Mouse (Mus musculus): ENCODE measurements around the gene Rnf220. TPM values are rescaled to one million over a fixed set of nuclear protein-coding genes. Genes with fewer than 3 reads are reported as not detected.
A peak's percentile ranks its signal among the peaks of the same experiment; 100 is the strongest.

Gene Rnf220
- polyA plus RNA-seq, 1 experiment from 2014 or later, result 32.4 TPM

- H3K27me3 ChIP-seq (ENCODE audit: control insufficient read depth, insufficient read depth, low read length), result peaks cover 10% of the 10 kb centered on the region
- ATAC-seq (replicated peaks; ENCODE audit: insufficient number of reproducible peaks, low FRiP score, low TSS enrichment), result no peak
- no peak overlapping the region for H3K27ac ChIP-seq (ENCODE audit: low read depth, low read length)
- no peaks in the 10 kb centered on the region for H3K36me3 ChIP-seq (ENCODE audit: control insufficient read depth, insufficient read depth, low read length)
- H3K9ac ChIP-seq (ENCODE audit: low read depth, low read length), result no peak overlapping the region
- no peaks in the 10 kb centered on the region for H3K9me3 ChIP-seq (replicated peaks; ENCODE audit: control insufficient read depth, low read length)
- no peaks in the 10 kb centered on the region for H3K4me1 ChIP-seq (ENCODE audit: control insufficient read depth, insufficient read depth, low read length)
- H3K4me3 ChIP-seq (ENCODE audit: low read depth, low read length), result no peak overlapping the region
- no peak overlapping the region for H3K4me2 ChIP-seq
- WGBS (ENCODE audit: insufficient replicate concordance), result 15% methylated on average over 1 of the region's 1 CpGs
Observed at GRCm38 (mm10) chr4:117527952-117528351, 31.1 kb upstream of the Rnf220 start.

DNA sequence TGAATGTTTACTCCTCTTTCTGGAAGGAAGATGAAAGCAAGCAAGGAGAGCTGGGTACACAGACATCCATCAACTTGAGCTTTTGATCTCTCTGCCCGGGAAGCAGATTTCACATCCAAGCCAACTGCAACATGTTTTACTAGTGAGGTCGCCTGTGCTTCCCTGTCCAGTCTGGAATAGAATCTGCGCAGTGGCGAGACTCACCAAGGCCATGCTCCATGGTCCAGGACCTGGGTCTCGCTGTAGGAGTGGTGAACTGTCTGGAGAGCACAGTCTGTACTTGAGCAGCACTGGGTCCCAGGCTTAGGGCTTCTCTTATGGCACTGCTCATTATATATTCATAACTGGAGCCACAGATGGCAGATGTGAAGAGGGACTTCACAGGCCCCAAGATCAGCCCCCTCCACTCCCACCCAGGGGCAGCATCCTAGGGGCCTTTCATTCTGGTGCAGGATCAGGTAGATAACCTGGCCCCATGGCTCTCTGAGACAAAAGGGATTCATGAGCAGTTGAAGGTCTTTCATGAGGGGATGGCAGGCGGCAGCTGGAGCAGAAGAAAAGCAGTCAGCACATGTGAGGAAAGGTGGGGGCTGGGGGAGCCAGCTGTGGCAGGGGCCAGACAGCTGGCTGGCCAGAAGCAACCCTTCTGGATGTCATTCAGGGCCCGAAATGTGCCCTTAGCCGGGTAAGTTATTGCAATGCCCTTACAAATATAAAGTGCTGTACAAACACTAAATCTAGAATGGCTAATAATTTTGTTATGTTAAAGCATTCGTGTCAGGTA, 30.5 kb upstream of the Rnf220 start:
- H3K27ac ChIP-seq (ENCODE audit: low read depth, low read length), result no peak overlapping the region
- no peak overlapping the region for H3K4me3 ChIP-seq (ENCODE audit: low read depth, low read length)
- ATAC-seq (replicated peaks; ENCODE audit: insufficient number of reproducible peaks, low FRiP score, low TSS enrichment), result no peak
- H3K27me3 ChIP-seq (ENCODE audit: control insufficient read depth, insufficient read depth, low read length), result peaks cover 10% of the 10 kb centered on the region
- no peak overlapping the region for H3K4me2 ChIP-seq
- no peaks in the 10 kb centered on the region for H3K9me3 ChIP-seq (replicated peaks; ENCODE audit: control insufficient read depth, low read length)
- no peaks in the 10 kb centered on the region for H3K4me1 ChIP-seq (ENCODE audit: control insufficient read depth, insufficient read depth, low read length)
- H3K36me3 ChIP-seq (ENCODE audit: control insufficient read depth, insufficient read depth, low read length), result no peaks in the 10 kb centered on the region
- WGBS (ENCODE audit: insufficient replicate concordance), result 54% methylated on average over 9 of the region's 9 CpGs
- no peak overlapping the region for H3K9ac ChIP-seq (ENCODE audit: low read depth, low read length)

DNA sequence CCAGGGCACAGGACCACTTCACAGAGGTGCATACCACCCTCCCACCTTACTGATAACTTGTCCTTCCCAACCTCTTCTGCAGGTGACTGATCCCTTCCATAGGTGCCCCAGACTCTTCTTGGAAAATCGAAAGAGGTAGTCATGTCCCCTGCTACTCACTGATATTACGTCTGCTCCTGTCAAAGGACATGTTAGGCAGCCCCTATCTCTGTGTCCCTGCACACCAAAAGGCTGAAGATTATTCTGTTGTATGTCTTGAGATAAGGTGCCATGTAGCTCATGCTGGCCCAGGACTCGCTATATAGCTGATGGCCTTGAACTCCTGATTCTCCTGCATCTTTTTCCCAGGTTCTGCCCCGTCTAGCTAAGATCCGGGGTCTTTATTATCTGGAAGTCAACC, 29.1 kb upstream of the Rnf220 start:
- peaks cover 10% of the 10 kb centered on the region for H3K27me3 ChIP-seq (ENCODE audit: control insufficient read depth, insufficient read depth, low read length)
- no peak for ATAC-seq (replicated peaks; ENCODE audit: insufficient number of reproducible peaks, low FRiP score, low TSS enrichment)
- H3K9ac ChIP-seq (ENCODE audit: low read depth, low read length), result no peak overlapping the region
- no peak overlapping the region for H3K27ac ChIP-seq (ENCODE audit: low read depth, low read length)
- no peaks in the 10 kb centered on the region for H3K9me3 ChIP-seq (replicated peaks; ENCODE audit: control insufficient read depth, low read length)
- 79% methylated on average over 5 of the region's 5 CpGs for WGBS (ENCODE audit: insufficient replicate concordance)
- no peak overlapping the region for H3K4me2 ChIP-seq
- no peaks in the 10 kb centered on the region for H3K4me1 ChIP-seq (ENCODE audit: control insufficient read depth, insufficient read depth, low read length)
- H3K4me3 ChIP-seq (ENCODE audit: low read depth, low read length), result no peak overlapping the region
- no peaks in the 10 kb centered on the region for H3K36me3 ChIP-seq (ENCODE audit: control insufficient read depth, insufficient read depth, low read length)

DNA sequence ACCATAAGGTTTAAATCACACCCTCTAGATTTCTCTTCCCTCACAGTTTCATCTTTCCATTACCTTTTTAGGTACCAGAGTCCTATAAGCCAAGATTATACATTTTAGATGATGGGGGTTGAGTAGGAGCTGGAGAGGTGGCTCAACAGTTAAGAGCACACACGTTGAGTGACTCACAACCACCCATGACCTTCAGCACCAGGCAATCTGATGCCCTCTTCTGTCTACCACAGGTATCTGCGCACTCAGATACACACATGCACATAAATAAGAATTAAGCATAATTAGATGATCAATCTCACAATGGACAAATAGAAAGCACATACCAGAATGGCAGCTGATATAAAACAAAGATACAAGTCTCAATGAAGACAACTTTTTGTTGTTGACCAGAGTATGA, 24.5 kb upstream of the Rnf220 start:
- Histone ChIP-seq H3K9ac (ENCODE audit: low read depth, low read length) (no peak overlapping the region), H3K36me3 (ENCODE audit: control insufficient read depth, insufficient read depth, low read length) (no peaks in the 10 kb centered on the region)

GRCm38 (mm10) chr4:117518246-117518645, 21.4 kb upstream of the Rnf220 start:
- 81% methylated on average over 4 of the region's 4 CpGs for WGBS (ENCODE audit: insufficient replicate concordance)
- H3K27me3 ChIP-seq (ENCODE audit: control insufficient read depth, insufficient read depth, low read length), result no peaks in the 10 kb centered on the region
- no peak for ATAC-seq (replicated peaks; ENCODE audit: insufficient number of reproducible peaks, low FRiP score, low TSS enrichment)
- H3K9me3 ChIP-seq (replicated peaks; ENCODE audit: control insufficient read depth, low read length), result no peaks in the 10 kb centered on the region
- no peak overlapping the region for H3K4me2 ChIP-seq
- H3K36me3 ChIP-seq (ENCODE audit: control insufficient read depth, insufficient read depth, low read length), result no peaks in the 10 kb centered on the region
- H3K9ac ChIP-seq (ENCODE audit: low read depth, low read length), result no peak overlapping the region
- H3K4me1 ChIP-seq (ENCODE audit: control insufficient read depth, insufficient read depth, low read length), result no peaks in the 10 kb centered on the region
- H3K27ac ChIP-seq (ENCODE audit: low read depth, low read length), result no peak overlapping the region
- H3K4me3 ChIP-seq (ENCODE audit: low read depth, low read length), result no peak overlapping the region

More for the DNA sequence above, 24.5 kb upstream of the Rnf220 start:
- no peaks in the 10 kb centered on the region for H3K9me3 ChIP-seq (replicated peaks; ENCODE audit: control insufficient read depth, low read length)
- no peak overlapping the region for H3K4me3 ChIP-seq (ENCODE audit: low read depth, low read length)
- peaks cover 4% of the 10 kb centered on the region; the same call in 1 of the 2 replicates for H3K27me3 ChIP-seq (ENCODE audit: control insufficient read depth, insufficient read depth, low read length)
- no peak for ATAC-seq (replicated peaks; ENCODE audit: insufficient number of reproducible peaks, low FRiP score, low TSS enrichment)
- 65% methylated on average over 2 of the region's 2 CpGs for WGBS (ENCODE audit: insufficient replicate concordance)
- no peak overlapping the region for H3K27ac ChIP-seq (ENCODE audit: low read depth, low read length)
- no peaks in the 10 kb centered on the region for H3K4me1 ChIP-seq (ENCODE audit: control insufficient read depth, insufficient read depth, low read length)
- H3K4me2 ChIP-seq, result no peak overlapping the region

DNA sequence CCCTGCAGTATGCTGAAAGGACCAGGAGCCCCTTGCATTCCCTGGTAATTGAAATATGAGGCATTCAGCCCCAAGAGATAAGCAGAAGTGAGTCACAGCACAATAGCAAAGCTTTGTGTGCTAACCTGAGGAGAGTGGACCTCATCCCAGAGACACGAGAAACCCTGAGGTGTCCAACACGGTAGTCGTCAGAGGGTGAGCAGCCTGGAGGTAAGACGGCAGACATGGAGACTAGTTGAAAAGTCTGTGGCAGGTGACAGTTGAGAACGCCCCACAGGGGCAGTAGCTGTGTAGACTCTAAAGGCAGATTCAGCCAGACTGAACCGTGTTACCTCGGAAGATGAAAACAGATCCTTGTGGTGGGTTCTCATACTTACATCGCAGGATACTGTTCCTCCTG, 2.2 kb upstream of the Rnf220 start:
- no peak overlapping the region for H3K27ac ChIP-seq (ENCODE audit: low read depth, low read length)
- no peak overlapping the region for H3K4me3 ChIP-seq (ENCODE audit: low read depth, low read length)
- no peak overlapping the region for H3K4me2 ChIP-seq
- no peaks in the 10 kb centered on the region for H3K36me3 ChIP-seq (ENCODE audit: control insufficient read depth, insufficient read depth, low read length)
- H3K4me1 ChIP-seq (ENCODE audit: control insufficient read depth, insufficient read depth, low read length), result peaks cover 12% of the 10 kb centered on the region
- no peaks in the 10 kb centered on the region; the same call in 1 of the 2 replicates for H3K9me3 ChIP-seq (replicated peaks; ENCODE audit: control insufficient read depth, low read length)
- 83% methylated on average over 8 of the region's 8 CpGs for WGBS (ENCODE audit: insufficient replicate concordance)
- ATAC-seq (replicated peaks; ENCODE audit: insufficient number of reproducible peaks, low FRiP score, low TSS enrichment), result no peak
- peaks cover 18% of the 10 kb centered on the region for H3K27me3 ChIP-seq (ENCODE audit: control insufficient read depth, insufficient read depth, low read length)
- H3K9ac ChIP-seq (ENCODE audit: low read depth, low read length), result no peak overlapping the region

DNA sequence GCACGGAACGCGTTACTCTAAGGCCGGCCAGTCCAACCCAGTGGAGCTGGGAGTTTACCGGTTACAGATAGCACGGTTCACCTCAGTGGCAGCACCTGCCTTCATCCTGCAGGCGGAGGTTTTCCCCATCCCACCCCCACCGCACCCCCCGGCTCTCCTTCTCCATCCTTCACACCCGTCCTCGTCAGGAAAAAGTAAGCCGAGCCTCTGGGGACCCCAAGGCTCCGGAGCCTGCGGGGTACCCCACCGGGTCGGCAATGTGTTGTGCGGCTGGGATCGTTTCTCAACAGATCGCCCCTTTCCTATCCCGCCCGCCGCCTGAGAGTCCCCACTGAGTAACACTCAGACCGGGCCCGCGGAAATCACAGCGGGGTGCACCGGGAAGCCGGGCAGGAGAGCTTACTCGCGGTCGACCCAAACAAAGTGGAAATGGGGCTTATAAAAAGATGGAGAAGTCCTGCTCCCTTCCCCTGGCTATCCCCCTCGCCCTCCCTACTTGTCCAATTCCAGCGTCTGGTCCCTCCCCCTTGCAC, 917 bp downstream of the Rnf220 start:
- no peaks in the 10 kb centered on the region for H3K9me3 ChIP-seq (replicated peaks; ENCODE audit: control insufficient read depth, low read length)
- peak overlapping the region; percentile 46; the same call in 1 of the 2 replicates for H3K9ac ChIP-seq (ENCODE audit: low read depth, low read length)
- WGBS (ENCODE audit: insufficient replicate concordance), result 0% methylated on average over 33 of the region's 33 CpGs
- H3K36me3 ChIP-seq (ENCODE audit: control insufficient read depth, insufficient read depth, low read length), result no peaks in the 10 kb centered on the region
- peak overlapping the region; percentile 57 for H3K4me3 ChIP-seq (ENCODE audit: low read depth, low read length)
- peaks cover 44% of the 10 kb centered on the region for H3K27me3 ChIP-seq (ENCODE audit: control insufficient read depth, insufficient read depth, low read length)
- ATAC-seq (replicated peaks; ENCODE audit: insufficient number of reproducible peaks, low FRiP score, low TSS enrichment), result no peak
- peak overlapping the region; percentile 98 for H3K4me2 ChIP-seq
- H3K4me1 ChIP-seq (ENCODE audit: control insufficient read depth, insufficient read depth, low read length), result peaks cover 16% of the 10 kb centered on the region
- H3K27ac ChIP-seq (ENCODE audit: low read depth, low read length), result no peak overlapping the region

GRCm38 (mm10) chr4:117494911-117495501, 1.8 kb downstream of the Rnf220 start:
- no peaks in the 10 kb centered on the region for H3K36me3 ChIP-seq (ENCODE audit: control insufficient read depth, insufficient read depth, low read length)
- peak; percentile 52; the same call in 1 of the 2 replicates for ATAC-seq (replicated peaks; ENCODE audit: insufficient number of reproducible peaks, low FRiP score, low TSS enrichment)
- peak overlapping the region; percentile 17; the same call in 1 of the 2 replicates for H3K9ac ChIP-seq (ENCODE audit: low read depth, low read length)
- under 1% methylated on average over 47 of the region's 47 CpGs for WGBS (ENCODE audit: insufficient replicate concordance)
- H3K4me1 ChIP-seq (ENCODE audit: control insufficient read depth, insufficient read depth, low read length), result peaks cover 16% of the 10 kb centered on the region
- H3K4me2 ChIP-seq, result peak overlapping the region; percentile 98
- H3K27me3 ChIP-seq (ENCODE audit: control insufficient read depth, insufficient read depth, low read length), result peaks cover 53% of the 10 kb centered on the region
- no peak overlapping the region for H3K27ac ChIP-seq (ENCODE audit: low read depth, low read length)
- no peaks in the 10 kb centered on the region for H3K9me3 ChIP-seq (replicated peaks; ENCODE audit: control insufficient read depth, low read length)
- peak overlapping the region; percentile 57 for H3K4me3 ChIP-seq (ENCODE audit: low read depth, low read length)

All from heart, embryonic 11.5 days (tissue).